Mouse (Mus musculus) frontal cortex, postnatal 25 days (tissue): ENCODE measurements around the gene Pknox1.
"Not testable (repeated sequence)": the region's sequence is repeated elsewhere in the genome, so short reads cannot be mapped to it uniquely, and the experiment has no call there.

ENCODE experiments used
- DNase-seq, 2 experiments: peaks; one replicate each; pipeline ENCODE4 v3.0.0; 2022; ENCODE audit warnings: low spot score in 2 of 2

Gene Pknox1

GRCm38 (mm10) chr17:31552601-31553000 is 11.9 kb upstream of the Pknox1 start:
- DNase-seq: not testable (repeated sequence)

- no peak for DNase-seq
These were observed 8.3 kb upstream of the Pknox1 start for GRCm38 (mm10) chr17:31556253-31556652.

GRCm38 (mm10) chr17:31557124-31557880 is 7.2 kb upstream of the Pknox1 start:
- DNase-seq: no peak

GRCm38 (mm10) chr17:31557947-31558542 is 6.5 kb upstream of the Pknox1 start:
- no peak for DNase-seq

- no peak for DNase-seq
These were observed 5.3 kb upstream of the Pknox1 start for GRCm38 (mm10) chr17:31559021-31559789.

GRCm38 (mm10) chr17:31563632-31564014 is 911 bp upstream of the Pknox1 start:
- DNase-seq: no peak

GRCm38 (mm10) chr17:31564858-31565140 is 265 bp downstream of the Pknox1 start:
- no peak for DNase-seq

GRCm38 (mm10) chr17:31565141-31566056 is 865 bp downstream of the Pknox1 start:
- DNase-seq: peak in 1 of 2 experiments; percentile 33

- no peak for DNase-seq
These were observed 1.7 kb downstream of the Pknox1 start for GRCm38 (mm10) chr17:31566276-31566675.

- DNase-seq: no peak
These were observed 5.2 kb downstream of the Pknox1 start for GRCm38 (mm10) chr17:31569756-31570155.

GRCm38 (mm10) chr17:31570321-31570925 is 5.9 kb downstream of the Pknox1 start:
- DNase-seq: peak in 1 of 2 experiments; percentile 23

- no peak for DNase-seq
These were observed 7.2 kb downstream of the Pknox1 start for GRCm38 (mm10) chr17:31571689-31572088.

GRCm38 (mm10) chr17:31574662-31575061 is 10.1 kb downstream of the Pknox1 start:
- DNase-seq: no peak

- DNase-seq: no peak
These were observed 12.1 kb downstream of the Pknox1 start for GRCm38 (mm10) chr17:31576394-31577175.

- DNase-seq: no peak
These were observed 15.8 kb downstream of the Pknox1 start for GRCm38 (mm10) chr17:31580344-31580743.

GRCm38 (mm10) chr17:31583185-31583584 is 18.7 kb downstream of the Pknox1 start:
- no peak for DNase-seq

- no peak for DNase-seq
These were observed 19.2 kb downstream of the Pknox1 start for GRCm38 (mm10) chr17:31583781-31584180.

- DNase-seq: no peak
These were observed 23.6 kb downstream of the Pknox1 start for GRCm38 (mm10) chr17:31588115-31588514.

GRCm38 (mm10) chr17:31588726-31589125 is 24.2 kb downstream of the Pknox1 start:
- DNase-seq: no peak

GRCm38 (mm10) chr17:31590846-31591245 is 26.3 kb downstream of the Pknox1 start:
- no peak for DNase-seq

GRCm38 (mm10) chr17:31594590-31594989 is 30.1 kb downstream of the Pknox1 start:
- DNase-seq: no peak
